Mouse (Mus musculus): ENCODE data around the gene Eif4ebp2. TPM values are rescaled to one million over a fixed set of nuclear protein-coding genes. Genes with fewer than 3 reads are reported as not detected.

Eif4ebp2 gene
- polyA plus RNA-seq, 1 experiment from 2014 or later = 52.0 TPM

Other genes starting within 250 kb of the Eif4ebp2 start
- 0.43 and 0.46 TPM in 2 replicates for gene Adamts14, start 179.2 kb downstream of the Eif4ebp2 start, polyA plus RNA-seq (2016; fragmentation: Nextera tagmentation; extraction: Ambion mirVana)
- not detected in 2 replicates for gene Prf1, start 154.8 kb downstream of the Eif4ebp2 start, polyA plus RNA-seq (2016; fragmentation: Nextera tagmentation; extraction: Ambion mirVana)
- gene Pald1, start 69.1 kb downstream of the Eif4ebp2 start, polyA plus RNA-seq (2016; fragmentation: Nextera tagmentation; extraction: Ambion mirVana) = 32.8 and 34.8 TPM in 2 replicates
- 0.13 TPM in 1 of 2 replicates, not detected in the other for gene Nodal, start 34.7 kb downstream of the Eif4ebp2 start, polyA plus RNA-seq (2016; fragmentation: Nextera tagmentation; extraction: Ambion mirVana)
- 12.6 and 13.2 TPM in 2 replicates for gene Lrrc20, start 23.1 kb upstream of the Eif4ebp2 start, polyA plus RNA-seq (2016; fragmentation: Nextera tagmentation; extraction: Ambion mirVana)
- 0.22 and 0.25 TPM in 2 replicates for gene Npffr1, start 142.8 kb upstream of the Eif4ebp2 start, polyA plus RNA-seq (2016; fragmentation: Nextera tagmentation; extraction: Ambion mirVana)
- 207 and 219 TPM in 2 replicates for gene Ppa1, start 195.9 kb upstream of the Eif4ebp2 start, polyA plus RNA-seq (2016; fragmentation: Nextera tagmentation; extraction: Ambion mirVana)
- 212 and 220 TPM in 2 replicates for gene Sar1a, start 227.6 kb upstream of the Eif4ebp2 start, polyA plus RNA-seq (2016; fragmentation: Nextera tagmentation; extraction: Ambion mirVana)
- 38.6 and 40.9 TPM in 2 replicates for gene Tysnd1, start 242.9 kb upstream of the Eif4ebp2 start, polyA plus RNA-seq (2016; fragmentation: Nextera tagmentation; extraction: Ambion mirVana)

All from neural tube, embryonic 12.5 days (tissue).